Mouse (Mus musculus): ENCODE data around the gene Cadps. TPM values are rescaled to one million over a fixed set of nuclear protein-coding genes. Genes with fewer than 3 reads are reported as not detected.

The Cadps gene
- polyA plus RNA-seq, 1 experiment from 2014 or later: 1.6 TPM

DNA sequence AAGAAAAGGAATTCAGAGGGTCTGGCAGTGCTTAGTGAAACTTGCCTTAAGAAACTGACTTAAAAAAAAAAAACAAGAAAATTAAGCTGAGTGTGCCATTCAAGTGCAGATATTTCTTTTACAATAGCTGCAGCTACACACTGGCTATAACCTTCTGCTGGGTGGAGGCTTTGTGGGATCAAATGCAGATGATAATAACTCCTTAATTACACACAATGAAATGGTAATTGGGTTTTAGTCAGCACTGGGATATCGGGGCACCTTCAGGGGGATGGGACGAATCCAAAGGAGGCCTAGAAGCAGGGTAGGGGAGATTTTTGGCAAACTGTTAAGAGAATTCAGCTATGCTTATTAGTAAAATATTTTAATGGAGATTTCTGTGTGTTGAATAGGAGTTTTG is 447.4 kb downstream of the Cadps start:
- Histone ChIP-seq H3K36me3 (no peaks in the 10 kb centered on the region), H3K4me1 (no peaks in the 10 kb centered on the region), H3K9ac (no peak overlapping the region), H3K27me3 (peaks cover 34% of the 10 kb centered on the region), H3K4me3 (no peak overlapping the region), H3K9me3 (no peaks in the 10 kb centered on the region), H3K27ac (no peak overlapping the region), H3K4me2 (no peak overlapping the region)
- WGBS: 55% methylated on average over 2 of the region's 2 CpGs
- no peak for ATAC-seq (ENCODE audit: insufficient number of reproducible peaks, insufficient read depth, low FRiP score, low TSS enrichment, low read depth)

DNA sequence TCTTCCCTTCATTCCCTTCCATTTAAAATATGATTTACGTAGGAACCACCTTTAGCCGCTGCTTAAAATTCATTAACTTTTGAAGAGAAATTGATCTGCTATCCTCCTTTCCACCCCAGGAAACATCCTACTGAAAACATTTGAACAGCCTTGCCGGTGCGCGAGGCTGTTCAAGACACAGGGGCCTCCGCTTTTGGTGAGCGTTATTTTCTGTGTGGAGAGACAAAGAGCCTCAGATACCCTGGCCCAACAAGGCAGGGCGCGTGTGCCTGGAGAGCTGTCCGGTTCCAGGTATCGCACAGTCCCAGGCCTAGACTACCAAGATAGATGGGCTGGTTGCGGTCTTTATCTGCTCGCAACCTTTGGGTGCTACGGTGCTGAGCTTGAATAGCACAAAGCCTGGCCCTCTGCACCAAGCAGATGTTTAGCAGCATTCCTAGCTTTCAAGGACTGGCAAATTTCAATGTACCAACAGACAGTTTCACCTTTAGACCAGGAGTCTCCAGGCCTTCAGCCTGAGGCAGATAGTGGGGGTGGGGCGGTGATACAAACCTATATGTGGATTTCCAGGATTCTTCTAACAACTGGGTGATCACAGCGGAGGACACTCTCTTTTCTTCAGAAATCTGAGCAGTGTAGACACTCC is 472.5 kb downstream of the Cadps start:
- peaks cover 10% of the 10 kb centered on the region for H3K4me1 ChIP-seq
- H3K27me3 ChIP-seq: peaks cover 96% of the 10 kb centered on the region
- no peaks in the 10 kb centered on the region for H3K36me3 ChIP-seq
- no peak overlapping the region for H3K4me3 ChIP-seq
- 5% methylated on average over 16 of the region's 16 CpGs for WGBS
- H3K9ac ChIP-seq: no peak overlapping the region
- no peak for ATAC-seq (ENCODE audit: insufficient number of reproducible peaks, insufficient read depth, low FRiP score, low TSS enrichment, low read depth)
- H3K4me2 ChIP-seq: no peak overlapping the region
- H3K9me3 ChIP-seq: no peaks in the 10 kb centered on the region
- no peak overlapping the region for H3K27ac ChIP-seq

DNA sequence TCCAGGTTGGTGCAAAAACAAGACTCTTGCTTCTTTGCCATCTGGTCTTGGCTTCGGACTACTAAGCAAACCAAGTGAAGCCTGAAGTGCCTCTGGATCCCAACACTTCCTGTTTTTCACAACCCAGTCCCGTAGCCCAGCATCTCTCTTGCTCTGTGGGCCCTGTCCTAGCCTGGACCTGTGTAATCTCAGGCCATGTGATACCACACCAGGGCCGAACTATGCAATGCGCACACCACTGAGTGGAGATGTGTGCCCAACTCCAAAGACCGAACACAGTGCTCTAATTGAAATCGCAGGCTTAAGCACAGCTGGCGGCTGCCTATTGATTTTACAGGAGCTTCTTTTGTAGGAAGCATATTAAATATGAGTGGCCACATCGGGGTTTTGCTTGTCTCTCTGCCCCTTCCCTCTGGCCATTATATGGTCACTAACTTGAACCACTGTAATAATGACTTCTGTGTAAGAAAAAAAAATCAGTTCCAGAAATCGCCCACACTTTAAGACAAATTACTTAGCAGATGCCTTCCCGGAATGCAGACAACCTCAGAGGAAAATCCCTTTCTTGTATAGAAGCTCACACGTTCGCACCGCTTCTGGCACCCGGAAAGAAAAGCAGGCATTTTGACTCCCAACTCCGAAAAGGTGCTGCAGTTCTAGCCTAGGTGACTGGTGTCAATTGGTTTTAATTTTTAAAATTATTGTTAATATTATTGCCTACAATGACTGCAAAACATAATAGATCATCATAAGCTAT is 473.4 kb downstream of the Cadps start:
- 5% methylated on average over 15 of the region's 15 CpGs for WGBS
- Histone ChIP-seq H3K9me3 (no peaks in the 10 kb centered on the region), H3K4me1 (peaks cover 19% of the 10 kb centered on the region), H3K4me3 (no peak overlapping the region), H3K9ac (no peak overlapping the region), H3K4me2 (no peak overlapping the region), H3K27ac (no peak overlapping the region), H3K36me3 (no peaks in the 10 kb centered on the region), H3K27me3 (peaks cover 99% of the 10 kb centered on the region)
- ATAC-seq (ENCODE audit: insufficient number of reproducible peaks, insufficient read depth, low FRiP score, low TSS enrichment, low read depth): no peak

GRCm38 (mm10) chr14:12348089-12348488 is 474.8 kb downstream of the Cadps start, which contains the start of gene Fezf2:
Fezf2 (minus strand) TSS chr14:12348189.
- peaks cover 99% of the 10 kb centered on the region for H3K27me3 ChIP-seq
- 0% methylated on average over 2 of the region's 2 CpGs for WGBS
- ATAC-seq (ENCODE audit: insufficient number of reproducible peaks, insufficient read depth, low FRiP score, low TSS enrichment, low read depth): no peak
- H3K36me3 ChIP-seq: no peaks in the 10 kb centered on the region
- no peak within 1 kb of the TSS; the same call in 1 of the 2 replicates for H3K4me2 ChIP-seq
- H3K4me3 ChIP-seq: no peak within 1 kb of the TSS
- no peak within 1 kb of the TSS for H3K27ac ChIP-seq
- H3K4me1 ChIP-seq: peaks cover 26% of the 10 kb centered on the region
- H3K9ac ChIP-seq: no peak within 1 kb of the TSS
- no peaks in the 10 kb centered on the region for H3K9me3 ChIP-seq

GRCm38 (mm10) chr14:12346865-12347600 is 475.8 kb downstream of the Cadps start:
- H3K27ac ChIP-seq: no peak overlapping the region
- H3K9me3 ChIP-seq: no peaks in the 10 kb centered on the region
- peak overlapping the region; percentile 25 for H3K4me3 ChIP-seq
- H3K4me2 ChIP-seq: peak overlapping the region; percentile 50
- peaks cover 100% of the 10 kb centered on the region for H3K27me3 ChIP-seq
- H3K9ac ChIP-seq: no peak overlapping the region
- under 1% methylated on average over 26 of the region's 26 CpGs for WGBS
- peaks cover 26% of the 10 kb centered on the region for H3K4me1 ChIP-seq
- ATAC-seq (ENCODE audit: insufficient number of reproducible peaks, insufficient read depth, low FRiP score, low TSS enrichment, low read depth): no peak
- no peaks in the 10 kb centered on the region for H3K36me3 ChIP-seq

- ATAC-seq (ENCODE audit: insufficient number of reproducible peaks, insufficient read depth, low FRiP score, low TSS enrichment, low read depth): no peak
- peaks cover 100% of the 10 kb centered on the region for H3K27me3 ChIP-seq
- H3K4me1 ChIP-seq: peaks cover 29% of the 10 kb centered on the region
- H3K9ac ChIP-seq: no peak overlapping the region
- WGBS: under 1% methylated on average over 50 of the region's 50 CpGs
- H3K4me3 ChIP-seq: peak overlapping the region; percentile 25
- peak overlapping the region; percentile 50 for H3K4me2 ChIP-seq
- no peak overlapping the region for H3K27ac ChIP-seq
- no peaks in the 10 kb centered on the region for H3K36me3 ChIP-seq
- H3K9me3 ChIP-seq: no peaks in the 10 kb centered on the region
These were observed 476.6 kb downstream of the Cadps start for GRCm38 (mm10) chr14:12346011-12346864.

DNA sequence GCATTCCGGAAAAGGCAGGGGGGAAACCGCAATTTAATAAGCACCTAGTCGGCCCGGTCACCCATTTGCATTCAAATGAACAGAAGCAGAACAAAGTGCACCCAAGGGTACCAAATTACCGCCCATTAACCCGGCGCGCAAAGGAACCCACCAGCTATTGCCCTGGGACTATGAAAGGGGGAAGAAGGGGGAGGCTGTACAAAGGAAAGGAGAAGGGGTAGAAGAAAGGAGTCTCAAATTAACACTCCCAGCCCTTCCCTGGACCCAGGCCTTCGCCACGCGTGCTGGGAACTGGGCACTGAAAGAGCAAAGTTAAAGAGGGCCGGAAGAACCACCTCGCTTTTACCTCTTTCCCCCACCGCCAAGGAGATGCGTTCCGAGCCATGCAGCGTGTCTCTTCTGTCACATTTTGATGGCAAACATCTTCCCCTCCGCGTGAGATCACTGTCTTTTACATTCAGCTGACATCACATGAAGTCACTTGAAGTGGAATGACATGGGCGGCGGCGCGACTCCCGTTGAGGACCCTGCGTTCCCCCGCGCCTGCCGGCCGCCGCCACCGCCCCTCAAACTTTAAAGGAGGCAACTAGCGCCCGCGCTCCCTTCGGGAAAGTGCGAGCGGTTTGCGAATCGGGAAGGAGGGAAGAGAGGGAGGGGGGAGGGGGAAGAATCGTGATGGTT is 477.5 kb downstream of the Cadps start:
- no peak overlapping the region for H3K27ac ChIP-seq
- H3K36me3 ChIP-seq: no peaks in the 10 kb centered on the region
- no peaks in the 10 kb centered on the region for H3K9me3 ChIP-seq
- peak overlapping the region; percentile 50 for H3K4me2 ChIP-seq
- peak overlapping the region; percentile 25 for H3K4me3 ChIP-seq
- H3K9ac ChIP-seq: 0 out of 2 replicates have a peak overlapping the region, but pooled peaks have one; percentile 4
- peaks cover 33% of the 10 kb centered on the region for H3K4me1 ChIP-seq
- ATAC-seq (ENCODE audit: insufficient number of reproducible peaks, insufficient read depth, low FRiP score, low TSS enrichment, low read depth): 0 out of 2 replicates have a peak, but pooled peaks have one; percentile 2
- H3K27me3 ChIP-seq: peaks cover 100% of the 10 kb centered on the region
- WGBS: 1% methylated on average over 40 of the region's 40 CpGs

DNA sequence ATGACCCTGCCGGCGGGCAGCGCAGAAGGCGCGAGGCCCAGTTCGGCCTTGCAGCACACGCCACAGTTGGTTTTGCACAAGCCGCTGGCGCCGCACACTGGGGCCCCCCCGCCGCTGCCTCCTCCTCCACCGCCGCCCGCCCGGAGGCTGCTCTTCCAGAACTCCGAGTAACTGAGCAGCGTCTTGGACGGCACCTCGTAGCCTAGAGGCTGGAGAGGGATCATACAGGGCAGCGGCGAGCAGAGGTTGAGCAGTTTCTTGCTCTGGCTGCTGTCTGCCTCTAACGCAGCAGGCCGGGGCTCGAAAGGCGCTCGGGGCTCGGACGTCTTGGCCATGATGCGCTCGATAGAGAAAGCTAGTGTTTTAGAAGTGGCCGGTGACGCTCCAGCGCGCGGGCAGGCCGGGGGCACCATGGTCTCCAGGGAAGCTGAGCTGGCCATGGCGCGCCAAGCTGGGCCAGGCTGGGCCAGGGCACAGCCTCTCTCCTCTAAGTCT is 478.1 kb downstream of the Cadps start:
- H3K9ac ChIP-seq: 0 out of 2 replicates have a peak overlapping the region, but pooled peaks have one; percentile 4
- H3K4me2 ChIP-seq: peak overlapping the region; percentile 50
- whole genome bisulfite sequencing: under 1% methylated on average over 39 of the region's 39 CpGs
- H3K36me3 ChIP-seq: no peaks in the 10 kb centered on the region
- H3K27me3 ChIP-seq: peaks cover 100% of the 10 kb centered on the region
- peak overlapping the region; percentile 25 for H3K4me3 ChIP-seq
- no peak overlapping the region for H3K27ac ChIP-seq
- peak; percentile 16; the same call in 1 of the 2 replicates for ATAC-seq (ENCODE audit: insufficient number of reproducible peaks, insufficient read depth, low FRiP score, low TSS enrichment, low read depth)
- no peaks in the 10 kb centered on the region for H3K9me3 ChIP-seq
- H3K4me1 ChIP-seq: peaks cover 33% of the 10 kb centered on the region

DNA sequence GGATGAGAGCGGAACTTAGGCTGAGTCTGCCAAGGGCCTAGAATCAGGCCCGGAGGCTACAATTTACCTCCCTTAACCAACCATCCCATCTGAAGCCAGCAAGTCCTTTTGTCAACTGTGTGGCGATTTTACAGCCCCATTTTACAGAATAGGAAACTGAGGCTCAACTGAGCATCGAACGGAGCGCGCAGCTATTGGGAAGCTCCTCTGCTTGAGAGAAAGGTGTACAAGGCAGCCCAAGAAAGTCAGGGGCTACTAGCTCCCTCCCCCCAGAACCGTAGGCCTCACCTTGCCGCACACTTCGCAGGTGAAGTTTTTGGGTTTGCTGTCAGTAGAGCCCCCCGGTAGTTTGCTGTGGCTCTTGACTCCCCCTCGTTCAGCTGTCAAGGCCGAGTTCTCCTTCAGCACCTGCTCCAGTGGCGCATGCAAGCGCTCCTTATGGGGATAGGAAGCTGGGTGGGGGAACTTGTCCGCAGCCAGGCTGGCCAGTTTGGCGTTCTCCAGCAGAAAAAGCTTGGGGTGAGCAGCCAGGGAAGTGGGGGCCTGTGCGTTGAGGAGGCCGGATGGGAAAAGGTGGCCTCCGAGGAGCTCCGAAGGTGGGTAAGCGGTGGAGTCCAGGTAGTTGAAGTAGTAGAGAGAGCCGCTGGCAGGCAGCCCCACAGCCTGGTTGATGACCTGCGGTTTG is 478.7 kb downstream of the Cadps start:
- no peak; the same call in 1 of the 2 replicates for ATAC-seq (ENCODE audit: insufficient number of reproducible peaks, insufficient read depth, low FRiP score, low TSS enrichment, low read depth)
- Histone ChIP-seq H3K27ac (no peak overlapping the region), H3K9me3 (no peaks in the 10 kb centered on the region), H3K27me3 (peaks cover 100% of the 10 kb centered on the region), H3K4me3 (peak overlapping the region; percentile 25), H3K4me2 (peak overlapping the region; percentile 50), H3K4me1 (peaks cover 33% of the 10 kb centered on the region), H3K36me3 (no peaks in the 10 kb centered on the region), H3K9ac (0 out of 2 replicates have a peak overlapping the region, but pooled peaks have one; percentile 4)
- 2% methylated on average over 24 of the region's 24 CpGs for WGBS

GRCm38 (mm10) chr14:12343451-12343941 is 479.4 kb downstream of the Cadps start:
- H3K4me1 ChIP-seq: peaks cover 33% of the 10 kb centered on the region
- ATAC-seq (ENCODE audit: insufficient number of reproducible peaks, insufficient read depth, low FRiP score, low TSS enrichment, low read depth): no peak
- H3K9ac ChIP-seq: no peak overlapping the region
- no peak overlapping the region for H3K27ac ChIP-seq
- H3K4me2 ChIP-seq: no peak overlapping the region
- 0 out of 2 replicates have a peak overlapping the region, but pooled peaks have one; percentile 4 for H3K4me3 ChIP-seq
- WGBS: 1% methylated on average over 20 of the region's 20 CpGs
- H3K36me3 ChIP-seq: no peaks in the 10 kb centered on the region
- no peaks in the 10 kb centered on the region for H3K9me3 ChIP-seq
- H3K27me3 ChIP-seq: peaks cover 100% of the 10 kb centered on the region
